Mouse (Mus musculus) hindlimb bud, embryonic 11.5 days (tissue): ENCODE measurements around the gene Gm4871.

ENCODE experiments used
- DNase-seq: peaks from one replicate; pipeline ENCODE4 v3.0.0-alpha.2; 2012; ENCODE audit warnings: low read depth, low spot score; ENCODE audit errors: extremely low spot score

Gene Gm4871

GRCm38 (mm10) chr5:144998491-144998890 is 34.1 kb downstream of the Gm4871 start:
- DNase-seq: no peak

DNA sequence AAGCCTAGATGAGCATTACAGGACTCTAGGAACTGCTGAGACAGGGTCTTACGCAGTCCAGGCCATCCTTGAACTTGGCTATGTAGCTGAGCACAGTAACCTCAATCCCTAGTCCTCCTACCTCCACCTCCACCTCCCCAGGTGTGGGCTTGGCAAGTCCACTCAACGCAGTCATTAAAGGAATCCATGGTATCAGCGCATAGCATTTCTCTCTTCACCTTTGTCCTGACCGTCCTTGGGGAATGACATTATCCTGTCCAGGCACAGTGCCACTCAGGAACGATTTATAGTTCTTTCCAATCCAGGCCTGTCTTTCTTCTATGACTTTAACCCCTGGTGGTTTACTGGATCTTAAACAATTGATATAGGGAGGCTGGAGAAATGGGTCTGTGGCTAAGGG is 42.1 kb downstream of the Gm4871 start:
- DNase-seq: no peak

DNA sequence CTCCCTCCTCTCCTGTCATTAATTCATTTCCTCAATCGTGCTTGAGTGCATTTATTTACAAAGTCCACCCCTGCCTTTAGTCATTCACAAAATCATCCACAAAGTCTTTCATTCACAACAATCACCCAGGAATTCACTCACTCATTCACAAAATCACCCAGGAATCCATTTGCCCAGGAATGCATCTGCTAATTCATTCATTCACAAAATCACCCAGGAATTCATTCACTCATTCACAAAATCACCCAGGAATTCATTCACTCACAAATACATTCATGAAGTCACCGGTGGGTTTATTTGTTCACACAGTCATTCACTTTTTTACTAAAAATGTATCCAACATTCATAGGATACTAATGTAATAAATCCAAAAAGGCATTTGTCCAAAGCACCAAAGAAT is 42.5 kb downstream of the Gm4871 start:
- DNase-seq: no peak

- DNase-seq: no peak
Measured at GRCm38 (mm10) chr5:144989061-144989405, 43.5 kb downstream of the Gm4871 start.

- DNase-seq: no peak
Measured at GRCm38 (mm10) chr5:144988340-144989060, 44.1 kb downstream of the Gm4871 start.

DNA sequence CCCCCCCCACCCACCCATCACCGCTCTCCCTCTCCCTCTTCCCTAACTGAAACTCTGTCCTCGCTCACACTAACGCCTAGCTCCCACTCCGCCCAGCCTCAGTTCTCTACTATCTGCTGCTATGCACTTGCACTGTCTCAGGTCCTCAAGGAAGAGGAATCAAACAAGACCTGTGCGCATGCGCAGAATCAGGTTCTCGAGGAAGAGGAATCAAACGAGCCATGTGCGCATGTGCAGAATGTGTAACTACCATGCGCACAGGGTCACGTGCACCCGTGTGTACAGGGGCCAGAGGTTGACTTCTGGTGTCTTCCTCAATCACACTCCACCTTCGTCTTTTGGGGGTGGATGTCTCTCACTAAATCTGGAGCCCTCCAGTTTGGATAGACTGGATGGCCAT is 45.0 kb downstream of the Gm4871 start:
- DNase-seq: no peak

DNA sequence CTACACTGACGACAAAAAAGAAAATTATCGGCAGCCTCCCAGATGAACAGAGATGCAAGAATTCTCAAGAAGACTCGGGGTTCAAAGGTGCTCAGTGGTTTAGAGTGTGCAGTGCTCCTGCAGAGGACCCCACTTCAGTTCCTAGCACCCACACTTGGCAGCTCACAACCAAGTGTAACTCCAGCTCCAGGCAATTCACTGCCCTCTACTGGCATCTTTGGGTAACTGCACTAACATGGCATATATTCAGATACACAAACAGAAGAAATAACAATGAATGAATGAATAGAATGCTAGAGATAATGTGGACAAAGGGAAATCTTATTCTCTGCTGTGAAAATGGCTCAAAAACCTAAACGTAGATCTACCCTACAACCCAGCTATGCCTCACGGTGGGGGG is 47.7 kb downstream of the Gm4871 start:
- no peak for DNase-seq

DNA sequence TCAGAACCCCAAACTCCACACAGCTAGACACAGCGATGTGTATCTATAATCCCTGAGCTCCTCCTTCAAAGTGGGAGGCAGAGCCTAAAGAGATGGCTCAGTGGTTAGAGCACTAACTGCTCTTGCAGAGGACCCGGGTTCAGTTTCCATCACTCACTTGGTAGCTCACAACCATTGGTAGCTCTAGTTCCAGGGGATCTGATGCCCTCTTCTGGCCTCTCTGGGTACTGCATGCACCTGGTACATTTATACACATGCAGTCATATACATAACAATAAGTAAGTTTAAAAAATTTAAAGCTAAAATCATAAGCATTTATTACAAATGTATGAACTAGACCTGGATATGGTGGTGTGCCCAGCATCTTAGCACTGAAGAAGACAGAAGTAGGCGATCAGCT is 49.3 kb downstream of the Gm4871 start:
- no peak for DNase-seq
